Mouse (Mus musculus) limb, embryonic 10.5 days (tissue): Measurements from ENCODE around the gene 9030612E09Rik. TPM values are rescaled to one million over a fixed set of nuclear protein-coding genes. Genes with fewer than 3 reads are reported as not detected.

Source experiments
- DNase-seq: peaks from one replicate; pipeline ENCODE4 v3.0.0-alpha.2; 2017; ENCODE audit warnings: low spot score
- H3K27ac ChIP-seq: fragments of 300-500 bp; sonication (generic); 2 replicates; pipeline ENCODE4 v1.5.1; 2016; ENCODE audit warnings: mild to moderate bottlenecking
- H3K27me3 ChIP-seq: fragments of 300-500 bp; sonication (generic); 2 replicates; pipeline ENCODE4 v1.6.1; 2016; ENCODE audit warnings: low read depth, mild to moderate bottlenecking; ENCODE audit not compliant: poor library complexity, severe bottlenecking
- H3K36me3 ChIP-seq: fragments of 300-500 bp; sonication (generic); 2 replicates; pipeline ENCODE4 v1.6.1; 2016; ENCODE audit warnings: mild to moderate bottlenecking, moderate library complexity
- H3K4me1 ChIP-seq: fragments of 300-500 bp; sonication (generic); 2 replicates; pipeline ENCODE4 v1.6.1; 2016
- H3K4me3 ChIP-seq: fragments of 300-500 bp; sonication (generic); 2 replicates; pipeline ENCODE4 v1.5.1; 2016; ENCODE audit warnings: mild to moderate bottlenecking, moderate library complexity
- H3K9me3 ChIP-seq: fragments of 300-500 bp; sonication (generic); replicated peaks from 2 replicates; pipeline ENCODE4 v1.6.1; 2016; ENCODE audit warnings: mild to moderate bottlenecking
- WGBS: fragments of 180-500 bp; shearing (Covaris S2); methylation state at CpG from one replicate; pipeline ENCODE4 v1.1.7; 2016; 5-methylcytosine and 5-hydroxymethylcytosine counted together
- polyA plus RNA-seq: library from polyadenylated mRNA; unstranded; fragments of >200 nt; fragmentation: Nextera tagmentation; extraction: Ambion mirVana; gene quantifications from 2 replicates; pipeline ENCODE4 v1.2.1, GENCODE M21; 2016

Gene 9030612E09Rik
- polyA plus RNA-seq, 1 experiment from 2014 or later: 0.83 TPM

- H3K4me3 ChIP-seq: peak within 1 kb of the TSS; percentile 82
- no peaks in the 10 kb centered on the region for H3K9me3 ChIP-seq
- 0 out of 2 replicates have a peak, but pooled peaks cover 2% of the 10 kb centered on the region for H3K36me3 ChIP-seq
- H3K27ac ChIP-seq: peak within 1 kb of the TSS; percentile 95
- under 1% methylated on average over 50 of the region's 50 CpGs for WGBS
- peaks cover 11% of the 10 kb centered on the region for H3K4me1 ChIP-seq
- no peaks in the 10 kb centered on the region for H3K27me3 ChIP-seq
- peak; percentile 95 for DNase-seq
Observed at GRCm38 (mm10) chr10:43220910-43221625, 46.6 kb downstream of the 9030612E09Rik start, which contains the start of gene Pdss2. Gene Pdss2, plus strand, starts transcription at chr10:43221486.

GRCm38 (mm10) chr10:43221659-43222058 is 47.2 kb downstream of the 9030612E09Rik start:
- Histone ChIP-seq H3K4me1 (peaks cover 11% of the 10 kb centered on the region), H3K27ac (peak overlapping the region; percentile 95), H3K36me3 (peaks cover 5% of the 10 kb centered on the region; the same call in 1 of the 2 replicates), H3K27me3 (no peaks in the 10 kb centered on the region), H3K4me3 (peak overlapping the region; percentile 82), H3K9me3 (no peaks in the 10 kb centered on the region)
- DNase-seq: no peak
- under 1% methylated on average over 25 of the region's 25 CpGs for WGBS

- Histone ChIP-seq H3K4me3 (no peak overlapping the region), H3K27ac (no peak overlapping the region), H3K4me1 (peaks cover 11% of the 10 kb centered on the region), H3K27me3 (no peaks in the 10 kb centered on the region), H3K36me3 (peaks cover 11% of the 10 kb centered on the region; the same call in 1 of the 2 replicates), H3K9me3 (no peaks in the 10 kb centered on the region)
- DNase-seq: no peak
- WGBS: 95% methylated on average over 2 of the region's 2 CpGs
Observed at GRCm38 (mm10) chr10:43223391-43223790, 48.9 kb downstream of the 9030612E09Rik start.

Other genes starting within 250 kb of the 9030612E09Rik start
- gene Sobp, start 174 bp upstream of the 9030612E09Rik start, polyA plus RNA-seq: 1.4 and 2.3 TPM in 2 replicates
- 14.5 and 14.8 TPM in 2 replicates for gene Pdss2, start 46.8 kb downstream of the 9030612E09Rik start, polyA plus RNA-seq